11 mouse cellular contexts compared by ENCODE assay signal in genomic region chr14:33932935-33933703, GRCm38 (mm10). TPM values are rescaled to one million over a fixed set of nuclear protein-coding genes. Genes with fewer than 3 reads are reported as not detected.
DNase-seq lines count a peak whose midpoint lies in the region; ATAC-seq lines count a peak whose summit lies in the region.
"Had no signal": no experiment of that assay in that cellular context is flagged by ENCODE, and none has a peak within 500 bp of the region (broad histone marks: within the 10 kb centered on the region; RNA-seq: fewer than 3 reads in every experiment).

No protein-coding gene starts in this region.

- peaks cover 20% of the 10 kb centered on the region for H3K27me3 ChIP-seq in liver, embryonic 11.5 days (replicated peaks; ENCODE audit: control insufficient read depth, insufficient read depth, low read length)
- H3K27me3 ChIP-seq in forebrain, embryonic 13.5 days: peaks cover 12% of the 10 kb centered on the region; the same call in 1 of the 2 replicates
- peaks cover 55% of the 10 kb centered on the region for H3K27me3 ChIP-seq in limb, embryonic 13.5 days
- peaks cover 31% of the 10 kb centered on the region for H3K27me3 ChIP-seq in neural tube, embryonic 13.5 days

- H3K4me1 ChIP-seq in liver, embryonic 11.5 days (replicated peaks; ENCODE audit: control insufficient read depth, insufficient read depth, low read length): no peaks in the 10 kb centered on the region
- no peaks in the 10 kb centered on the region for H3K4me1 ChIP-seq in forebrain, embryonic 13.5 days
- peaks cover 27% of the 10 kb centered on the region for H3K4me1 ChIP-seq in limb, embryonic 13.5 days
- no peaks in the 10 kb centered on the region for H3K4me1 ChIP-seq in neural tube, embryonic 13.5 days (replicated peaks)

- peak; percentile 50 for DNase-seq in liver
- DNase-seq in liver, embryonic 11.5 days (ENCODE audit: low spot score): no peak
- peak; percentile 75 to 85 for DNase-seq in adrenal gland, postnatal 36 days
- peak; percentile 72 for DNase-seq in kidney, adult 18-20 months
- DNase-seq in yolk sac, embryonic 10.5 days (ENCODE audit: low spot score): no peak

- H3K4me2 ChIP-seq in liver, embryonic 11.5 days: no peak overlapping the region
- no peak overlapping the region for H3K4me2 ChIP-seq in forebrain, embryonic 13.5 days
- no peak overlapping the region for H3K4me2 ChIP-seq in limb, embryonic 13.5 days (replicated peaks)
- H3K4me2 ChIP-seq in neural tube, embryonic 13.5 days: no peak overlapping the region

- H3K36me3 ChIP-seq in liver, embryonic 11.5 days (ENCODE audit: control insufficient read depth, insufficient read depth, low read length): no peaks in the 10 kb centered on the region
- H3K36me3 ChIP-seq in forebrain, embryonic 13.5 days (ENCODE audit: poor library complexity, severe bottlenecking): no peaks in the 10 kb centered on the region
- peaks cover 39% of the 10 kb centered on the region for H3K36me3 ChIP-seq in limb, embryonic 13.5 days
- H3K36me3 ChIP-seq in neural tube, embryonic 13.5 days: no peaks in the 10 kb centered on the region

- no peak overlapping the region for H3K27ac ChIP-seq in liver, embryonic 11.5 days (ENCODE audit: low read depth, low read length)
- no peak overlapping the region for H3K27ac ChIP-seq in forebrain, embryonic 13.5 days
- H3K27ac ChIP-seq in limb, embryonic 13.5 days: no peak overlapping the region; the same call in 1 of the 2 replicates
- no peak overlapping the region for H3K27ac ChIP-seq in neural tube, embryonic 13.5 days (replicated peaks)

- H3K9ac ChIP-seq in liver, embryonic 11.5 days (ENCODE audit: low read depth, low read length): no peak overlapping the region
- H3K9ac ChIP-seq in forebrain, embryonic 13.5 days: no peak overlapping the region
- H3K9ac ChIP-seq in limb, embryonic 13.5 days: no peak overlapping the region
- H3K9ac ChIP-seq in neural tube, embryonic 13.5 days: no peak overlapping the region

- no peak for ATAC-seq in liver, embryonic 11.5 days (replicated peaks; ENCODE audit: low FRiP score)
- peak; percentile 56; the same call in 1 of the 2 replicates for ATAC-seq in forebrain, embryonic 13.5 days
- peak; percentile 28; the same call in 1 of the 2 replicates for ATAC-seq in limb, embryonic 13.5 days (ENCODE audit: low FRiP score, low read depth)
- peak; percentile 41; the same call in 1 of the 2 replicates for ATAC-seq in neural tube, embryonic 13.5 days (ENCODE audit: low read depth)

- 44% methylated on average over 10 of the region's 10 CpGs for WGBS in liver, embryonic 11.5 days
- WGBS in forebrain, embryonic 13.5 days: 66% methylated on average over 10 of the region's 10 CpGs
- 59% methylated on average over 10 of the region's 10 CpGs for WGBS in limb, embryonic 13.5 days
- WGBS in neural tube, embryonic 13.5 days: 64% methylated on average over 10 of the region's 10 CpGs

- H3K9me3 ChIP-seq in liver, embryonic 11.5 days (ENCODE audit: control insufficient read depth, low read length): no peaks in the 10 kb centered on the region
- no peaks in the 10 kb centered on the region for H3K9me3 ChIP-seq in forebrain, embryonic 13.5 days (replicated peaks)
- H3K9me3 ChIP-seq in limb, embryonic 13.5 days: no peaks in the 10 kb centered on the region
- no peaks in the 10 kb centered on the region for H3K9me3 ChIP-seq in neural tube, embryonic 13.5 days

- no peak overlapping the region for H3K4me3 ChIP-seq in liver, embryonic 11.5 days (ENCODE audit: low read depth, low read length)
- no peak overlapping the region for H3K4me3 ChIP-seq in forebrain, embryonic 13.5 days
- H3K4me3 ChIP-seq in limb, embryonic 13.5 days: no peak overlapping the region
- H3K4me3 ChIP-seq in neural tube, embryonic 13.5 days: no peak overlapping the region

RNA-seq across cellular contexts. Expression of gene Gdf2, which starts 7.7 kb away (rescaled TPM):
- 17.4 and 18.4 TPM in 2 replicates for polyA plus RNA-seq in liver, embryonic 11.5 days (2014; fragmentation: Nextera tagmentation; extraction: Ambion mirVana)
- not detected for total RNA-seq in adrenal gland, postnatal 36 days (2021)
- not detected in 2 replicates for polyA plus RNA-seq in forebrain, embryonic 13.5 days (2015; fragmentation: Nextera tagmentation; extraction: Ambion mirVana)
- polyA plus RNA-seq in limb, embryonic 13.5 days (2015; fragmentation: Nextera tagmentation; extraction: Ambion mirVana): not detected in 2 replicates
- polyA plus RNA-seq in neural tube, embryonic 13.5 days (2015; fragmentation: Nextera tagmentation; extraction: Ambion mirVana): not detected in 2 replicates
- total RNA-seq: layer of hippocampus, adult 18-20 months had no signal

RNA-seq across cellular contexts. Expression of gene Gdf10, which starts 9.7 kb away (rescaled TPM):
- 23.9 and 25.9 TPM in 2 replicates for polyA plus RNA-seq in liver, embryonic 11.5 days (2014; fragmentation: Nextera tagmentation; extraction: Ambion mirVana)
- 10 to 100 TPM; 12.8 to 13.4 TPM for total RNA-seq in adrenal gland, postnatal 36 days (2021)
- 1.1 and 2.0 TPM in 2 replicates for polyA plus RNA-seq in forebrain, embryonic 13.5 days (2015; fragmentation: Nextera tagmentation; extraction: Ambion mirVana)
- polyA plus RNA-seq in limb, embryonic 13.5 days (2015; fragmentation: Nextera tagmentation; extraction: Ambion mirVana): 48.6 and 52.2 TPM in 2 replicates
- 9.2 and 9.8 TPM in 2 replicates for polyA plus RNA-seq in neural tube, embryonic 13.5 days (2015; fragmentation: Nextera tagmentation; extraction: Ambion mirVana)

RNA-seq across cellular contexts. Expression of gene Rbp3, which starts 20.7 kb away (rescaled TPM):
- polyA plus RNA-seq in liver, embryonic 11.5 days (2014; fragmentation: Nextera tagmentation; extraction: Ambion mirVana): 0.12 TPM in 2 replicates
- not detected for total RNA-seq in adrenal gland, postnatal 36 days (2021)
- not detected in 2 replicates for polyA plus RNA-seq in forebrain, embryonic 13.5 days (2015; fragmentation: Nextera tagmentation; extraction: Ambion mirVana)
- not detected in 2 replicates for polyA plus RNA-seq in limb, embryonic 13.5 days (2015; fragmentation: Nextera tagmentation; extraction: Ambion mirVana)
- not detected in 2 replicates for polyA plus RNA-seq in neural tube, embryonic 13.5 days (2015; fragmentation: Nextera tagmentation; extraction: Ambion mirVana)
- total RNA-seq: adrenal gland, postnatal 4 days had no signal
- polyA plus RNA-seq: spleen, adult 2 months had no signal

RNA-seq across cellular contexts. Expression of gene Zfp488, which starts 45.4 kb away (rescaled TPM):
- 0.08 TPM in 1 of 2 replicates, not detected in the other for polyA plus RNA-seq in liver, embryonic 11.5 days (2014; fragmentation: Nextera tagmentation; extraction: Ambion mirVana)
- total RNA-seq in adrenal gland, postnatal 36 days (2021): not detected
- 0.12 TPM in 1 of 2 replicates, not detected in the other for polyA plus RNA-seq in forebrain, embryonic 13.5 days (2015; fragmentation: Nextera tagmentation; extraction: Ambion mirVana)
- 0.38 and 0.46 TPM in 2 replicates for polyA plus RNA-seq in limb, embryonic 13.5 days (2015; fragmentation: Nextera tagmentation; extraction: Ambion mirVana)
- polyA plus RNA-seq in neural tube, embryonic 13.5 days (2015; fragmentation: Nextera tagmentation; extraction: Ambion mirVana): 0.18 and 0.33 TPM in 2 replicates
- polyA plus RNA-seq: spleen, adult 2 months had no signal

Comparison
In these comparisons a context has a peak if more than half of its experiments do, and no peak if none do; other contexts are left out.
1. DNase-seq: peak in liver (single experiment), adrenal gland, postnatal 36 days (2 of 2) and kidney, adult 18-20 months (single experiment); none in liver, embryonic 11.5 days (single experiment) and yolk sac, embryonic 10.5 days (single experiment).
2. RNA of gene Gdf2, which starts 7.7 kb away (polyA plus RNA-seq): 17.4 to 18.4 TPM in liver, embryonic 11.5 days; not detected in forebrain, embryonic 13.5 days, not detected in limb, embryonic 13.5 days and not detected in neural tube, embryonic 13.5 days; every median in the first group is over 10 times any median in the second.